Mouse (Mus musculus) lung, embryonic 14.5 days (tissue): ENCODE measurements at regions not wholly inside any gene's neighbourhood (a gene's known extent, or its start where the extent isn't known, plus 50 kb on each side); places are given as distances from the start of the nearest gene placed in this dataset.

Source experiments
- ATAC-seq: fragments of 200-750 bp; cut with Nextera tagmentation; 2 replicates; pipeline ENCODE4 v1.8.0; 2017; ENCODE audit warnings: mild to moderate bottlenecking, moderate TSS enrichment, moderate library complexity; ENCODE audit not compliant: insufficient read depth
- DNase-seq: peaks from one replicate; pipeline ENCODE4 v3.0.0-alpha.2; 2015
- H3K27ac ChIP-seq: fragments of 300-500 bp; sonication (generic); 2 replicates; pipeline ENCODE4 v1.5.1; 2014; ENCODE audit warnings: low read depth, mild to moderate bottlenecking, moderate library complexity
- H3K27me3 ChIP-seq: fragments of 300-500 bp; sonication (generic); 2 replicates; pipeline ENCODE4 v1.6.1; 2014; ENCODE audit warnings: low read length, control low read depth; ENCODE audit not compliant: insufficient read depth
- H3K36me3 ChIP-seq: fragments of 300-500 bp; sonication (generic); 2 replicates; pipeline ENCODE4 v1.6.1; 2014; ENCODE audit warnings: control low read depth; ENCODE audit not compliant: insufficient read depth
- H3K4me1 ChIP-seq: fragments of 300-500 bp; sonication (generic); 2 replicates; pipeline ENCODE4 v1.6.1; 2014; ENCODE audit warnings: antibody characterized with exemption, control low read depth; ENCODE audit not compliant: insufficient read depth
- H3K4me2 ChIP-seq: fragments of 300-500 bp; sonication (generic); 2 replicates; pipeline ENCODE4 v1.6.1; 2014; ENCODE audit warnings: mild to moderate bottlenecking
- H3K4me3 ChIP-seq: fragments of 300-500 bp; sonication (generic); 2 replicates; pipeline ENCODE4 v1.5.1; 2014; ENCODE audit warnings: low read depth, low read length
- H3K9ac ChIP-seq: fragments of 300-500 bp; sonication (generic); 2 replicates; pipeline ENCODE4 v1.6.1; 2014
- H3K9me3 ChIP-seq: fragments of 300-500 bp; sonication (generic); 2 replicates; pipeline ENCODE4 v1.6.1; 2016; ENCODE audit warnings: low read depth, low read length, control low read depth
- CTCF ChIP-seq: IDR thresholded peaks from 2 replicates; pipeline ENCODE4 v1.5.1; 2016; ENCODE audit warnings: antibody characterized with exemption, low read depth
- WGBS: fragments of 180-500 bp; shearing (Covaris S2); extraction: QIAGEN DNeasy Blood & Tissue Kit; methylation state at CpG from one replicate; pipeline ENCODE4 v1.1.7; 2014; 5-methylcytosine and 5-hydroxymethylcytosine counted together

GRCm38 (mm10) chr16:29774949-29775348 is 195.8 kb downstream of the Opa1 start:
- DNase-seq (peak; percentile 65), ATAC-seq (peak; percentile 65)
- Histone ChIP-seq H3K9ac (no peak overlapping the region), H3K36me3 (no peaks in the 10 kb centered on the region), H3K9me3 (no peaks in the 10 kb centered on the region), H3K4me3 (no peak overlapping the region), H3K4me2 (no peak overlapping the region), H3K27me3 (no peaks in the 10 kb centered on the region), H3K4me1 (peaks cover 13% of the 10 kb centered on the region), H3K27ac (peak overlapping the region; percentile 9; the same call in 1 of the 2 replicates)
- TF ChIP-seq CTCF = no peak
- WGBS = 28% methylated on average over 2 of the region's 2 CpGs

DNA sequence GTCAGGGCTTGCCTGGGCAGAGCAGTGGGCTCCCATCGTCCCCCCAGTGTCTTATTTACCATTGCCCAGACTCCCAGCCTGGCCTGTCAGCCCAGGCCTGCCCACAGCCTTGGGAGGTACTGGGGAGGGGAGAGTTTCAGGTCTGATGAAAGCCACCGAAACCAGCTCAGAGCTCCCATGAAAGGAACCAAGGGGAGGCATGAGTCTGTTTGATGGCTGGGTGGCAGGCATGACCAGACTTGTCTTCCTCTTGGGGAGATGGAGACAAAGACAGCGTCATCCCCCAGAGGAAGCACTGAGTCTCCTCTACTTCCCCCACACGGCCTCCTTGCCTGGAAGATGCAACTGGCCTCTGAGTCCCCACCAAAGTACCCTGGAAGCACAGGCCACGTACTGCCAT is 196.7 kb downstream of the Opa1 start:
- Histone ChIP-seq H3K27me3 (no peaks in the 10 kb centered on the region), H3K4me3 (no peak overlapping the region), H3K36me3 (no peaks in the 10 kb centered on the region), H3K27ac (no peak overlapping the region), H3K9me3 (no peaks in the 10 kb centered on the region), H3K9ac (no peak overlapping the region), H3K4me2 (no peak overlapping the region), H3K4me1 (peaks cover 13% of the 10 kb centered on the region)
- no peak for TF ChIP-seq CTCF
- DNase-seq = no peak
- WGBS = 64% methylated on average over 5 of the region's 5 CpGs
- ATAC-seq = no peak

DNA sequence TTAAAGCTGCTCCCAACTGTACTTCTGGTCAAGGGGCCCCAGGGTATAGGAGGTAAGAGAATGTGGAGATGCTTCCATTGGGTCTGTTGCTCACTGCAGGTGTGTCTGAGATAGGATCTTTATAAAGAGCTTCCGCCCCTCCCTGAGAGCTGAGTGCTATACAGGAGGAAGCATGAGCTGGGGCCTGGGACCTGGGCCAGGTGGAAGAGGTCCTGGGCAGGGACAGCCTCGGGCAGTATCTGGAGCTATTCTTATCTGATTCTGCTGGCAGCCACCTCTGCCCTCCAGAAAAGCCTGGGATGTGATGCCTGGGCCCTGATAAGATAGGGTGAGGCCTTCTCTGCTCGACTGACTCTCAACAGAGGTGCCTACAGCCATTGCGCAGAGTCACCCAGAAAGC is 203.3 kb downstream of the Opa1 start:
- DNase-seq (no peak), ATAC-seq (no peak)
- no peaks in the 10 kb centered on the region for H3K36me3 ChIP-seq
- H3K4me1 ChIP-seq = peaks cover 5% of the 10 kb centered on the region; the same call in 1 of the 2 replicates
- no peak overlapping the region for H3K4me3 ChIP-seq
- no peaks in the 10 kb centered on the region for H3K27me3 ChIP-seq
- TF ChIP-seq CTCF = no peak
- H3K9me3 ChIP-seq = 0 out of 2 replicates have a peak, but pooled peaks cover 4% of the 10 kb centered on the region
- H3K9ac ChIP-seq = no peak overlapping the region
- no peak overlapping the region for H3K4me2 ChIP-seq
- WGBS = 56% methylated on average over 4 of the region's 4 CpGs
- H3K27ac ChIP-seq = no peak overlapping the region

DNA sequence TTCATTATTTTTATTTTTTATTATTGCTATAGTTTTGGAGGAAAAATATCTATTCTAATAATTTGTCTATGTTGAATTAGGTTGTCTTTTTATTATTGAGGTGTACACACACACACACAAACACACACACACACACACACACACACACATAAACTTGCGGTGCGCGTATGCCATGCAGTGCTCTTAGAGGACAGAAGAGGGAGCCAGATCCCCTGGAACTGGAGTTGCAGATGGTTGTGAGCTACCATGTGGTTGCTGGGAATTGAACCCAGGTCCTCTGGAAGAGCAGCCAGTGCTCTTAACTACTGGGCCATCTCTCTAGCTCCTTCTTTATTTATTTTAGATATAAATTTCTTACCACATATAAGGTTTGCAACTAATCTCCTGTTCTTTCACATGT is 206.0 kb downstream of the Opa1 start:
- DNase-seq (no peak), ATAC-seq (no peak)
- no peaks in the 10 kb centered on the region for H3K36me3 ChIP-seq
- H3K27ac ChIP-seq = no peak overlapping the region
- H3K27me3 ChIP-seq = no peaks in the 10 kb centered on the region
- peak; percentile 44 for TF ChIP-seq CTCF
- H3K4me3 ChIP-seq = no peak overlapping the region
- H3K9me3 ChIP-seq = 0 out of 2 replicates have a peak, but pooled peaks cover 4% of the 10 kb centered on the region
- H3K9ac ChIP-seq = no peak overlapping the region
- H3K4me2 ChIP-seq = no peak overlapping the region
- WGBS = 99% methylated on average over 3 of the region's 3 CpGs
- H3K4me1 ChIP-seq = peaks cover 10% of the 10 kb centered on the region; the same call in 1 of the 2 replicates

DNA sequence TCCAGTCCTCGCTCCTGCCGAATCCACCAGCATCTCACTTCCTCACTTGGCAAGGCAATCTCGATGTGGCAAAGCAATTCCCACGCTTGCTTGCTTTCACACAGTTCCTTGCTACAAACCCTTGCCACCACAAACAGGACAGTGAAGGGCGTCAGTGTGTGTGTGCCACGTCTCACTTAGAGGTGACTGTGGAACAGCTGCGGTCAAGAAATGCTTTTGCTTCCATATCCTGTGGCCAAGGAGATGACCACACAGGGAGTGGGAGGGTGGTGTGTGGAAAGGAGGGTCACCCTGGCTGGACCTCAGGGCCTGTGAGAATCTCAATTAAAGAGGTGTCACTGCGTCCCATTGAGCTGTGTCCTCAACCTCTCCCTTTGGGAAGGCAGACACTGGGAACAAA is 207.4 kb downstream of the Opa1 start:
- Histone ChIP-seq H3K9me3 (0 out of 2 replicates have a peak, but pooled peaks cover 4% of the 10 kb centered on the region), H3K4me2 (no peak overlapping the region), H3K27ac (peak overlapping the region; percentile 88; the same call in 1 of the 2 replicates), H3K4me1 (peaks cover 10% of the 10 kb centered on the region; the same call in 1 of the 2 replicates), H3K27me3 (no peaks in the 10 kb centered on the region), H3K9ac (no peak overlapping the region), H3K4me3 (no peak overlapping the region), H3K36me3 (no peaks in the 10 kb centered on the region)
- DNase-seq (no peak), ATAC-seq (no peak)
- 78% methylated on average over 8 of the region's 8 CpGs for WGBS
- TF ChIP-seq CTCF = no peak

- WGBS = 53% methylated on average over 5 of the region's 5 CpGs
- TF ChIP-seq CTCF = no peak
- 0 out of 2 replicates have a peak, but pooled peaks cover 4% of the 10 kb centered on the region for H3K9me3 ChIP-seq
- no peak overlapping the region for H3K4me3 ChIP-seq
- DNase-seq = peak; percentile 69
- H3K9ac ChIP-seq = no peak overlapping the region
- peaks cover 10% of the 10 kb centered on the region; the same call in 1 of the 2 replicates for H3K4me1 ChIP-seq
- no peaks in the 10 kb centered on the region for H3K27me3 ChIP-seq
- H3K36me3 ChIP-seq = no peaks in the 10 kb centered on the region
- peak; percentile 77 for ATAC-seq
- peak overlapping the region; percentile 88 for H3K27ac ChIP-seq
- H3K4me2 ChIP-seq = no peak overlapping the region
These were observed 208.7 kb downstream of the Opa1 start for GRCm38 (mm10) chr16:29787633-29788511.

DNA sequence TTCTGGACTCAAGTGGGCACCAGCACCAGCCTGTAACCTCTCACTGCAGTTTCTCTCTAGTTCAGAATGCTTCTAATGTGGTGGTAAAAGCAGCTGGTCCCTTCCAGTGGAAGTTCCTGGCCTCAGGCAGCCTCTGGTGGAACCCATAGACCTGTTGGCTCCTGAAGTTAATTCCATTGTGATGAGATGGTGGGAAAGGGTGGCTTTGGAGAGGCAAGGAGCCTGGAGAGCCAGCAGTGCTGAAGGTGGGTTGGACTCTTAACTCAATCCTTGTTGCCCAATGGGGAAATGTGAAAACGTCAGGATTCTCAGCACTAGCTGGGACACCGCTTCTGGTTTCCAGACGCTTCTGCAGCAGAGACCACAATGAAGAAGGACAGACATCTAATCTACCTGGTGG is 210.9 kb downstream of the Opa1 start:
- DNase-seq (no peak), ATAC-seq (no peak)
- Histone ChIP-seq H3K4me3 (no peak overlapping the region), H3K4me2 (no peak overlapping the region), H3K27me3 (no peaks in the 10 kb centered on the region), H3K9ac (no peak overlapping the region), H3K9me3 (0 out of 2 replicates have a peak, but pooled peaks cover 4% of the 10 kb centered on the region), H3K4me1 (peaks cover 10% of the 10 kb centered on the region; the same call in 1 of the 2 replicates), H3K27ac (no peak overlapping the region), H3K36me3 (no peaks in the 10 kb centered on the region)
- 91% methylated on average over 3 of the region's 3 CpGs for WGBS
- no peak for TF ChIP-seq CTCF
